Mouse (Mus musculus) liver, embryonic 14.5 days (tissue): ENCODE measurements at regions not wholly inside any gene's neighbourhood (a gene's known extent, or its start where the extent isn't known, plus 50 kb on each side); places are given as distances from the start of the nearest gene placed in this dataset.

Experiments
- ATAC-seq: fragments of 200-750 bp; cut with Nextera tagmentation; 2 replicates; pipeline ENCODE4 v1.8.0; 2017; ENCODE audit warnings: moderate number of reproducible peaks, mild to moderate bottlenecking, moderate library complexity; ENCODE audit not compliant: insufficient read depth
- DNase-seq, 3 experiments: peaks; one replicate each; pipeline ENCODE4 v3.0.0-alpha.2; 2012 to 2013; ENCODE audit warnings: low read depth in 3 of 3, low spot score in 3 of 3
- H3K27ac ChIP-seq: fragments of 300-500 bp; sonication (generic); 2 replicates; pipeline ENCODE4 v1.5.1; 2014; ENCODE audit warnings: moderate library complexity, mild to moderate bottlenecking, control low read depth, inconsistent platforms
- H3K27me3 ChIP-seq: fragments of 300-500 bp; sonication (generic); 2 replicates; pipeline ENCODE4 v1.6.1; 2014; ENCODE audit warnings: mild to moderate bottlenecking, low read length, moderate library complexity; ENCODE audit not compliant: control insufficient read depth, insufficient read depth
- H3K36me3 ChIP-seq: fragments of 300-500 bp; sonication (generic); replicated peaks from 2 replicates; pipeline ENCODE4 v1.6.1; 2014; ENCODE audit warnings: low read depth; ENCODE audit not compliant: control insufficient read depth, insufficient read depth
- H3K4me1 ChIP-seq, 2 experiments: fragments of 200-500 bp in 1 of 2; fragments of 300-500 bp in 1 of 2; sonication (generic) in 1 of 2; replicated peaks; 2 replicates each; pipeline ENCODE4 v1.6.1; 2012 to 2014; ENCODE audit warnings: antibody characterized with exemption in 1 of 2, inconsistent platforms in 1 of 2, low read length in 1 of 2; ENCODE audit not compliant: control insufficient read depth in 2 of 2, insufficient read depth in 2 of 2
- H3K4me2 ChIP-seq: fragments of 300-500 bp; sonication (generic); 2 replicates; pipeline ENCODE4 v1.6.1; 2014; ENCODE audit warnings: low read depth, mild to moderate bottlenecking, control low read depth, moderate library complexity
- H3K4me3 ChIP-seq, 2 experiments: fragments of 200-500 bp in 1 of 2; fragments of 300-500 bp in 1 of 2; sonication (generic) in 1 of 2; 2 replicates each; pipeline ENCODE4 v1.5.1; 2012 to 2014; ENCODE audit warnings: low read depth in 2 of 2, low read length in 2 of 2, mild to moderate bottlenecking in 2 of 2, control low read depth in 1 of 2, inconsistent platforms in 1 of 2, moderate library complexity in 1 of 2; ENCODE audit not compliant: insufficient read depth in 1 of 2
- H3K9ac ChIP-seq: fragments of 300-500 bp; sonication (generic); replicated peaks from 2 replicates; pipeline ENCODE4 v1.6.1; 2014; ENCODE audit warnings: mild to moderate bottlenecking, control low read depth, moderate library complexity
- H3K9me3 ChIP-seq: fragments of 300-500 bp; sonication (generic); 2 replicates; pipeline ENCODE4 v1.6.1; 2016; ENCODE audit warnings: low read length, mixed read lengths; ENCODE audit not compliant: control insufficient read depth
- CTCF ChIP-seq: IDR thresholded peaks from 2 replicates; pipeline ENCODE4 v1.5.1; 2016; ENCODE audit warnings: antibody characterized with exemption, low read depth, control low read depth
- EP300 ChIP-seq: IDR thresholded peaks from 2 replicates; pipeline ENCODE4 v1.6.1; 2016; ENCODE audit warnings: antibody characterized with exemption, low read depth
- WGBS: fragments of 180-500 bp; shearing (Covaris S2); extraction: QIAGEN DNeasy Blood & Tissue Kit; methylation state at CpG from one replicate; pipeline ENCODE4 v1.1.7; 2014; ENCODE audit not compliant: insufficient replicate concordance; 5-methylcytosine and 5-hydroxymethylcytosine counted together

DNA sequence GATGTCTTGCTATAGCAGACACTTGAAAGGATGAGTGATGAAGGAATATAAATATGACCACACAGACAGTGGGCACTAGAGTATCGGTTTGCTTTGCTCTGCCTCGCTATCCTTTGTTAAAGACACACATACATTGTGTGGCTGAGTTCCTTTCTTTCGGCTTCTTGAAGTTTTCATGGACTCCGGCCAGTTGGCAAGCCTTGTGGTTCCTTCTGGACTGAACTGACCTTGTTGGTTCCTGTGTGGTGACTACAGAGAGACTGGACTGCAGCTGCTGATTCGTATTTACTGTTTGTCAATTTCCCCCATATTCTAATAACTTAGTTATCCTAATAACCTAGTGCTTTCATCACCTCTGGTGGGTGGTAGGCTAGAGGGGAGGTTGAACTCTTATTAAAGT lies 66.8 kb upstream of the Nek7 start:
- Histone ChIP-seq H3K36me3 (no peaks in the 10 kb centered on the region), H3K27me3 (no peaks in the 10 kb centered on the region), H3K4me2 (no peak overlapping the region), H3K4me3 (no peak overlapping the region), H3K9ac (no peak overlapping the region), H3K4me1 (no peaks in the 10 kb centered on the region), H3K9me3 (no peaks in the 10 kb centered on the region), H3K27ac (no peak overlapping the region)
- DNase-seq (no peak), ATAC-seq (no peak)
- 66% methylated on average over 5 of the region's 5 CpGs for WGBS
- TF ChIP-seq EP300 (no peak), CTCF (no peak)

DNA sequence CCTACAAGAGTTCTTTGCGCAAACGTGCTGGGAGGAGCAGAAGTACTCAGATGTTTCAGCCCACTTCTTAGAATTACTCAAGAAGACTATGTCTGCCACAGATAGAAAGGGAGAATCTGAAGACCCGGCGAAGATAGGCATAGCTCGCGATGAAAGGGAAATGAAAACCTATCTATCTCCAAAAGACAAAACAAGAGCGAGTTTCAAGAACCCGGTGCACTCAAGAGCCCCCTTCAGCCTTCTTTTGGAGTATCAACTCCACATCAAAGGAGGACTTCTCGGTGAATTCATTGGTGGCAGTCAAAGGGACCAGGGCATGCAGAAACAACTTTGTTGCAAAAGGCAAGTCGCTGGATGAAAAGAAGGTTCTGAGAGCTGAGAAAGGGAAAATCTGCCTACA lies 63.8 kb upstream of the Nek7 start:
- WGBS, result 54% methylated on average over 10 of the region's 10 CpGs
- Histone ChIP-seq H3K4me2 (no peak overlapping the region), H3K9me3 (no peaks in the 10 kb centered on the region), H3K9ac (no peak overlapping the region), H3K27me3 (no peaks in the 10 kb centered on the region), H3K36me3 (no peaks in the 10 kb centered on the region), H3K27ac (no peak overlapping the region), H3K4me3 (no peak overlapping the region), H3K4me1 (no peaks in the 10 kb centered on the region)
- no peak for DNase-seq
- no peak for TF ChIP-seq CTCF
- no peak for TF ChIP-seq EP300
- no peak for ATAC-seq

GRCm38 (mm10) chr1:138681970-138682369 lies 62.0 kb upstream of the Nek7 start:
- TF ChIP-seq CTCF, result no peak
- no peak for TF ChIP-seq EP300
- Histone ChIP-seq H3K27me3 (no peaks in the 10 kb centered on the region), H3K36me3 (no peaks in the 10 kb centered on the region), H3K9me3 (no peaks in the 10 kb centered on the region), H3K27ac (no peak overlapping the region), H3K4me2 (no peak overlapping the region), H3K4me1 (no peaks in the 10 kb centered on the region), H3K4me3 (no peak overlapping the region), H3K9ac (no peak overlapping the region)
- ATAC-seq (no peak), DNase-seq (no peak)
- 41% methylated on average over 4 of the region's 4 CpGs for WGBS

GRCm38 (mm10) chr1:138674199-138674598 lies 54.3 kb upstream of the Nek7 start:
- Histone ChIP-seq H3K4me1 (no peaks in the 10 kb centered on the region), H3K9me3 (no peaks in the 10 kb centered on the region), H3K4me2 (no peak overlapping the region), H3K9ac (no peak overlapping the region), H3K36me3 (no peaks in the 10 kb centered on the region), H3K27me3 (no peaks in the 10 kb centered on the region), H3K4me3 (no peak overlapping the region), H3K27ac (no peak overlapping the region)
- 65% methylated on average over 4 of the region's 4 CpGs for WGBS
- TF ChIP-seq CTCF, result no peak
- TF ChIP-seq EP300, result no peak
- ATAC-seq, result no peak
- no peak for DNase-seq
